Mouse (Mus musculus) small intestine, adult 2 months (tissue): ENCODE measurements at regions not wholly inside any gene's neighbourhood (a gene's known extent, or its start where the extent isn't known, plus 50 kb on each side); places are given as distances from the start of the nearest gene placed in this dataset.

Source experiments
- CTCF ChIP-seq: fragments of 200-500 bp; IDR thresholded peaks from 2 replicates; pipeline ENCODE4 v1.5.1; 2012; ENCODE audit warnings: low read depth, mild to moderate bottlenecking, control low read depth, inconsistent platforms, low read length, moderate library complexity, mixed read lengths; ENCODE audit not compliant: insufficient replicate concordance, insufficient read length; ENCODE audit errors: extremely low read depth
- POLR2A ChIP-seq: fragments of 200-500 bp; IDR thresholded peaks from 2 replicates; pipeline ENCODE4 v1.6.1; 2012; ENCODE audit warnings: low read depth, mild to moderate bottlenecking, control low read depth, inconsistent platforms, low read length, moderate library complexity

DNA sequence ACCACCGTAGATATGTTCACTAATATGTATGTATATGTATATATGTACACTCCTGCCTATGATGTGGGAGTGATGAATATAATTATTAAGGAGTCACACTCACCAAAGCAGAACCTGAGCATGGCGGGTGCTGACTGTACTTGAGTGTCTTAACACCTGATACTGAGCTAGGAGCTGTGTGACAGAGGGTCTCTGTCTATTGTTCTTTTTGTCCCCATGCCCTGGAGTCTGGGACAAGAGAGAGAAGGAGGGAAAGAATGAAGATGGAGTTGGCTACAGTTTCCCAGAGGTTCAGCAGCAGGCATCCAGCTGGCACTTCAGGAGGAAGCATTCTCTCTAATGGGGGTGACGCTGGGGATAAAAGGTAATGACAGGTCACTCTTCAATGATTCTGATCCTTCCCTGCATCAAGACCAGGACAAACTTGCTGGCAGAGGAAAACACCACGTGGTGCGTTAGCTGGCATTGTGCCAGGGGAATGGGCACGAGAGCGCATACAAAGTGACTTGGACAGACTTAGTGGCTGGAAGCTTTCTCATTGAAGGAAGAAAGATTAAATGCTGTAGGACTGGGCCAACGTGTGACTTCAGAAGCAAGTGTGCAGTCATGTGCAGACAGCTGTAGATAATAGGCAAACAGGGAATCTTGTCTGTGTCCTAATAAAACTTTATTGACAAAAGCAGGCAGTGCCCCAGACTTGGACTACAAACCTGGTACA lies 141.8 kb upstream of the Mycn start:
- TF ChIP-seq CTCF = no peak
- no peak for TF ChIP-seq POLR2A
